Mouse (Mus musculus): ENCODE results near the gene Xpo4. TPM values are rescaled to one million over a fixed set of nuclear protein-coding genes. Genes with fewer than 3 reads are reported as not detected.

Xpo4 gene
- polyA plus RNA-seq, 1 experiment from 2014 or later: 36.7 TPM

- WGBS: 78% methylated on average over 8 of the region's 8 CpGs
- Histone ChIP-seq H3K36me3 (ENCODE audit: control insufficient read depth, insufficient read depth, low read length) (peaks cover 7% of the 10 kb centered on the region; the same call in 1 of the 2 replicates), H3K27me3 (ENCODE audit: control insufficient read depth, insufficient read depth, low read length) (no peaks in the 10 kb centered on the region), H3K4me2 (replicated peaks; ENCODE audit: low read depth, low read length) (no peak overlapping the region), H3K4me1 (ENCODE audit: control insufficient read depth, insufficient read depth, low read length) (0 out of 2 replicates have a peak, but pooled peaks cover 7% of the 10 kb centered on the region), H3K9ac (ENCODE audit: low read depth, low read length) (no peak overlapping the region), H3K9me3 (ENCODE audit: control insufficient read depth, low read length) (0 out of 2 replicates have a peak, but pooled peaks cover 5% of the 10 kb centered on the region), H3K27ac (ENCODE audit: low read depth, low read length) (no peak overlapping the region), H3K4me3 (ENCODE audit: low read length) (no peak overlapping the region)
- no peak for ATAC-seq (ENCODE audit: low FRiP score, low TSS enrichment)
These were observed 119.1 kb downstream of the Xpo4 start for GRCm38 (mm10) chr14:57546131-57546530.

GRCm38 (mm10) chr14:57545526-57545925 lies 119.7 kb downstream of the Xpo4 start:
- Histone ChIP-seq H3K4me1 (ENCODE audit: control insufficient read depth, insufficient read depth, low read length) (0 out of 2 replicates have a peak, but pooled peaks cover 7% of the 10 kb centered on the region), H3K36me3 (ENCODE audit: control insufficient read depth, insufficient read depth, low read length) (peaks cover 7% of the 10 kb centered on the region; the same call in 1 of the 2 replicates)
- 85% methylated on average over 17 of the region's 17 CpGs for WGBS

GRCm38 (mm10) chr14:57543420-57544039 lies 121.7 kb downstream of the Xpo4 start:
- H3K9ac ChIP-seq (ENCODE audit: low read depth, low read length): no peak overlapping the region
- 0 out of 2 replicates have a peak, but pooled peaks cover 5% of the 10 kb centered on the region for H3K9me3 ChIP-seq (ENCODE audit: control insufficient read depth, low read length)
- no peak overlapping the region for H3K4me3 ChIP-seq (ENCODE audit: low read length)
- no peak for ATAC-seq (ENCODE audit: low FRiP score, low TSS enrichment)
- 0 out of 2 replicates have a peak, but pooled peaks cover 7% of the 10 kb centered on the region for H3K4me1 ChIP-seq (ENCODE audit: control insufficient read depth, insufficient read depth, low read length)
- H3K36me3 ChIP-seq (ENCODE audit: control insufficient read depth, insufficient read depth, low read length): no peaks in the 10 kb centered on the region
- H3K27me3 ChIP-seq (ENCODE audit: control insufficient read depth, insufficient read depth, low read length): no peaks in the 10 kb centered on the region
- H3K27ac ChIP-seq (ENCODE audit: low read depth, low read length): no peak overlapping the region
- H3K4me2 ChIP-seq (replicated peaks; ENCODE audit: low read depth, low read length): no peak overlapping the region
- 93% methylated on average over 13 of the region's 13 CpGs for WGBS

More at GRCm38 (mm10) chr14:57545526-57545925, 119.7 kb downstream of the Xpo4 start:
- no peak overlapping the region for H3K27ac ChIP-seq (ENCODE audit: low read depth, low read length)
- 0 out of 2 replicates have a peak, but pooled peaks cover 5% of the 10 kb centered on the region for H3K9me3 ChIP-seq (ENCODE audit: control insufficient read depth, low read length)
- no peak overlapping the region for H3K4me2 ChIP-seq (replicated peaks; ENCODE audit: low read depth, low read length)
- H3K27me3 ChIP-seq (ENCODE audit: control insufficient read depth, insufficient read depth, low read length): no peaks in the 10 kb centered on the region
- H3K4me3 ChIP-seq (ENCODE audit: low read length): no peak overlapping the region
- ATAC-seq (ENCODE audit: low FRiP score, low TSS enrichment): no peak
- H3K9ac ChIP-seq (ENCODE audit: low read depth, low read length): no peak overlapping the region

- H3K36me3 ChIP-seq (ENCODE audit: control insufficient read depth, insufficient read depth, low read length): no peaks in the 10 kb centered on the region
- no peak overlapping the region for H3K9ac ChIP-seq (ENCODE audit: low read depth, low read length)
- 0 out of 2 replicates have a peak, but pooled peaks cover 5% of the 10 kb centered on the region for H3K9me3 ChIP-seq (ENCODE audit: control insufficient read depth, low read length)
- H3K4me2 ChIP-seq (replicated peaks; ENCODE audit: low read depth, low read length): no peak overlapping the region
- no peak for ATAC-seq (ENCODE audit: low FRiP score, low TSS enrichment)
- H3K4me3 ChIP-seq (ENCODE audit: low read length): no peak overlapping the region
- H3K27me3 ChIP-seq (ENCODE audit: control insufficient read depth, insufficient read depth, low read length): no peaks in the 10 kb centered on the region
- no peak overlapping the region for H3K27ac ChIP-seq (ENCODE audit: low read depth, low read length)
- H3K4me1 ChIP-seq (ENCODE audit: control insufficient read depth, insufficient read depth, low read length): 0 out of 2 replicates have a peak, but pooled peaks cover 4% of the 10 kb centered on the region
- whole genome bisulfite sequencing: 74% methylated on average over 34 of the region's 34 CpGs
These were observed 123.0 kb downstream of the Xpo4 start for GRCm38 (mm10) chr14:57542231-57542630.

- H3K27me3 ChIP-seq (ENCODE audit: control insufficient read depth, insufficient read depth, low read length): no peaks in the 10 kb centered on the region
- no peaks in the 10 kb centered on the region for H3K36me3 ChIP-seq (ENCODE audit: control insufficient read depth, insufficient read depth, low read length)
- H3K9ac ChIP-seq (ENCODE audit: low read depth, low read length): no peak overlapping the region
- no peak overlapping the region for H3K4me2 ChIP-seq (replicated peaks; ENCODE audit: low read depth, low read length)
- 0 out of 2 replicates have a peak, but pooled peaks cover 5% of the 10 kb centered on the region for H3K9me3 ChIP-seq (ENCODE audit: control insufficient read depth, low read length)
- ATAC-seq (ENCODE audit: low FRiP score, low TSS enrichment): no peak
- no peak overlapping the region for H3K27ac ChIP-seq (ENCODE audit: low read depth, low read length)
- WGBS: 86% methylated on average over 11 of the region's 11 CpGs
- no peak overlapping the region for H3K4me3 ChIP-seq (ENCODE audit: low read length)
- H3K4me1 ChIP-seq (ENCODE audit: control insufficient read depth, insufficient read depth, low read length): 0 out of 2 replicates have a peak, but pooled peaks cover 2% of the 10 kb centered on the region
These were observed 124.5 kb downstream of the Xpo4 start for GRCm38 (mm10) chr14:57540683-57541082.

- H3K4me1 ChIP-seq (ENCODE audit: control insufficient read depth, insufficient read depth, low read length): peaks cover 9% of the 10 kb centered on the region; the same call in 1 of the 2 replicates
- no peak overlapping the region for H3K4me3 ChIP-seq (ENCODE audit: low read length)
- no peak overlapping the region for H3K27ac ChIP-seq (ENCODE audit: low read depth, low read length)
- no peaks in the 10 kb centered on the region for H3K36me3 ChIP-seq (ENCODE audit: control insufficient read depth, insufficient read depth, low read length)
- 26% methylated on average over 16 of the region's 16 CpGs for WGBS
- no peak overlapping the region for H3K4me2 ChIP-seq (replicated peaks; ENCODE audit: low read depth, low read length)
- 0 out of 2 replicates have a peak, but pooled peaks cover 4% of the 10 kb centered on the region for H3K9me3 ChIP-seq (ENCODE audit: control insufficient read depth, low read length)
- H3K9ac ChIP-seq (ENCODE audit: low read depth, low read length): no peak overlapping the region
- ATAC-seq (ENCODE audit: low FRiP score, low TSS enrichment): no peak
- no peaks in the 10 kb centered on the region for H3K27me3 ChIP-seq (ENCODE audit: control insufficient read depth, insufficient read depth, low read length)
These were observed 127.8 kb downstream of the Xpo4 start for GRCm38 (mm10) chr14:57537261-57538015.

GRCm38 (mm10) chr14:57536820-57537219 lies 128.4 kb downstream of the Xpo4 start:
- H3K27ac ChIP-seq (ENCODE audit: low read depth, low read length): no peak overlapping the region
- 57% methylated on average over 9 of the region's 9 CpGs for WGBS

GRCm38 (mm10) chr14:57535646-57536045 lies 129.6 kb downstream of the Xpo4 start:
- no peak overlapping the region for H3K4me3 ChIP-seq (ENCODE audit: low read length)
- H3K36me3 ChIP-seq (ENCODE audit: control insufficient read depth, insufficient read depth, low read length): no peaks in the 10 kb centered on the region
- no peak overlapping the region for H3K4me2 ChIP-seq (replicated peaks; ENCODE audit: low read depth, low read length)
- H3K9me3 ChIP-seq (ENCODE audit: control insufficient read depth, low read length): no peaks in the 10 kb centered on the region
- H3K27me3 ChIP-seq (ENCODE audit: control insufficient read depth, insufficient read depth, low read length): no peaks in the 10 kb centered on the region
- 66% methylated on average over 6 of the region's 6 CpGs for WGBS
- H3K4me1 ChIP-seq (ENCODE audit: control insufficient read depth, insufficient read depth, low read length): peaks cover 9% of the 10 kb centered on the region; the same call in 1 of the 2 replicates
- peak overlapping the region; percentile 42; the same call in 1 of the 2 replicates for H3K27ac ChIP-seq (ENCODE audit: low read depth, low read length)
- 0 out of 2 replicates have a peak, but pooled peaks have one; percentile 44 for ATAC-seq (ENCODE audit: low FRiP score, low TSS enrichment)
- H3K9ac ChIP-seq (ENCODE audit: low read depth, low read length): no peak overlapping the region

More at GRCm38 (mm10) chr14:57536820-57537219, 128.4 kb downstream of the Xpo4 start:
- H3K4me1 ChIP-seq (ENCODE audit: control insufficient read depth, insufficient read depth, low read length): peaks cover 9% of the 10 kb centered on the region; the same call in 1 of the 2 replicates
- no peaks in the 10 kb centered on the region for H3K36me3 ChIP-seq (ENCODE audit: control insufficient read depth, insufficient read depth, low read length)
- ATAC-seq (ENCODE audit: low FRiP score, low TSS enrichment): no peak
- H3K4me2 ChIP-seq (replicated peaks; ENCODE audit: low read depth, low read length): no peak overlapping the region
- H3K27me3 ChIP-seq (ENCODE audit: control insufficient read depth, insufficient read depth, low read length): no peaks in the 10 kb centered on the region
- H3K9me3 ChIP-seq (ENCODE audit: control insufficient read depth, low read length): no peaks in the 10 kb centered on the region
- no peak overlapping the region for H3K4me3 ChIP-seq (ENCODE audit: low read length)
- H3K9ac ChIP-seq (ENCODE audit: low read depth, low read length): no peak overlapping the region
